Mouse (Mus musculus): ENCODE results near the gene Tagap1. TPM values are rescaled to one million over a fixed set of nuclear protein-coding genes. Genes with fewer than 3 reads are reported as not detected.
"Not testable (repeated sequence)": the region's sequence is repeated elsewhere in the genome, so short reads cannot be mapped to it uniquely, and the experiment has no call there.

The Tagap1 gene
- polyA plus RNA-seq, 1 experiment from 2014 or later, result 58.7 TPM

GRCm38 (mm10) chr17:6914066-6914465 is 46.9 kb downstream of the Tagap1 start:
- H3K4me3 ChIP-seq (ENCODE audit: low read depth, low read length); H3K27ac ChIP-seq (ENCODE audit: low read depth, low read length); H3K4me1 ChIP-seq (ENCODE audit: control insufficient read depth, insufficient read depth, low read length); H3K4me2 ChIP-seq (ENCODE audit: low read depth); ATAC-seq (ENCODE audit: insufficient read depth, low FRiP score, low TSS enrichment); H3K36me3 ChIP-seq (ENCODE audit: control insufficient read depth, insufficient read depth, low read length); H3K9ac ChIP-seq (ENCODE audit: low read length); DNase-seq (ENCODE audit: low spot score); H3K27me3 ChIP-seq (ENCODE audit: control insufficient read depth, insufficient read depth, low read length); H3K9me3 ChIP-seq (ENCODE audit: control insufficient read depth, low read length): not testable (repeated sequence)
- WGBS, result 47% methylated on average over 1 of the region's 6 CpGs

Other genes starting within 250 kb of the Tagap1 start
- 63.4 and 74.3 TPM in 2 replicates for gene Ezr, start 178.4 kb downstream of the Tagap1 start, polyA plus RNA-seq (2014; fragmentation: Nextera tagmentation; extraction: Ambion mirVana)
- gene Rsph3b, start 12.5 kb downstream of the Tagap1 start, polyA plus RNA-seq (2014; fragmentation: Nextera tagmentation; extraction: Ambion mirVana), result 39.9 and 43.2 TPM in 2 replicates
- 110 and 118 TPM in 2 replicates for gene Rnaset2b, start 9.5 kb upstream of the Tagap1 start, polyA plus RNA-seq (2014; fragmentation: Nextera tagmentation; extraction: Ambion mirVana)
- gene Gm49721, start 17.7 kb upstream of the Tagap1 start, polyA plus RNA-seq (2014; fragmentation: Nextera tagmentation; extraction: Ambion mirVana), result 0.12 and 0.37 TPM in 2 replicates
- gene Gm1604a, start 64.4 kb upstream of the Tagap1 start, polyA plus RNA-seq (2014; fragmentation: Nextera tagmentation; extraction: Ambion mirVana), result not detected in 2 replicates
- 35.2 and 35.6 TPM in 2 replicates for gene Rps6ka2, start 209.0 kb upstream of the Tagap1 start, polyA plus RNA-seq (2014; fragmentation: Nextera tagmentation; extraction: Ambion mirVana)

All from neural tube, embryonic 11.5 days (tissue).